Mouse (Mus musculus) frontal cortex, postnatal 10 days (tissue): ENCODE data around the gene Sirpa.

Experiments used
- DNase-seq, 2 experiments: peaks; one replicate each; pipeline ENCODE4 v3.0.0; 2022; ENCODE audit warnings: low spot score in 2 of 2, mixed read lengths in 1 of 2

The Sirpa gene

DNA sequence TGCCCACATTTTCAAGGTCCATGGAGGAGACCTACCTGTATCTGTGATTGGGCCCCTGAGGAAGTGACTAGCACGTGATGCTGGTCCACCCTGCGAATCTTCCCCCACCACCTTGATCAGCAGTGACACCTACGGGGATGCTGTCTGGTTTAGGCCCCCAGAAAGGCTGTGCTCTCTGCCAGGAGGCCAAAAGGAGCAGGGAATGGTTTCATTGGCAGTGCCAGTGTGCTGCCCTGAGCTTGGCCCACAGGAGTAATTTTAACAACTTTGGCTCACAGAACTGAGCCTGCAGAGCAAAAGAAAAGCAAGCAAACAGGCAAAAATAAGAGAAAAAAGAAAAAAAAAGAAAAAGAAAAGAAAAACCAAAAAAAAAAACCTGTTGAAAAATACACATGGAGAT, 13.2 kb downstream of the Sirpa start:
- no peak for DNase-seq

DNA sequence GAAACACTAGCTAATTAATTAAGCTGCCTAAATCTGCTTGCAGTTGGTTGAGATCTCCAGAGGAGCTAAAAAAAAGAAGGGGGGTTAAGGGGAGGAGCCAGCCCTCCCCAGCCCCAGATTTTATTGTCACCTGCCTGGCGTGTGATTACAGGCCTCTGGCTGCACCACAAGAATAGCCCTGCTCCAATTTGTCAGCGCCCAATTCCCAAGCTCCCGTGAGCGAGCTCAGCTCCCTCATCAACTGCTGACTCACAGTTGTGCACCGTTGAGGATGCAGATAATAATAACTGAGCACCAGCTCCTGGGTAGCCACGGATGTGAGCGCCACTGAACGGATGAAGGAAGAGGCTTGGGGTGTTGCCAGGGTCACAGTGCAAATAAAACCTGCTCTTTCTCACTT, 13.6 kb downstream of the Sirpa start:
- DNase-seq, result no peak

DNA sequence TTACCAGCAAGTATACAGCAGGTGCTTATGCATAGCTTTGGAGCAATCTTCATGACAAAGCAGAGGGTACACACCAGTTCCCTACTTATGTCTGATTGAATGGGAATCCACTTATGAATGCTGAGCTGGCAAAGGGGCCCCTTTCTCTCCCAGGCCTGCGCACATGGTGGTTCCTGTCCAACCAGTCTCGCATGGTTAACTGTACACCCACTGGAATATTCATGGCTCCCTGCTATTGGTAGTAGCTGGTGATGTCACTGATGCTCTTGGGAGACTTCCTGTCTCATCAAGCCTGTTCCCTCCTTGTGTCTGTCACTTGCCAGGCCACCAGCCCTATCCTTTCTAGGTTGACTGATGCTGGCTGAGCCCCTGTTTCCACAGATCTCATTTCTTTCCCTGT, 14.3 kb downstream of the Sirpa start:
- no peak for DNase-seq

DNA sequence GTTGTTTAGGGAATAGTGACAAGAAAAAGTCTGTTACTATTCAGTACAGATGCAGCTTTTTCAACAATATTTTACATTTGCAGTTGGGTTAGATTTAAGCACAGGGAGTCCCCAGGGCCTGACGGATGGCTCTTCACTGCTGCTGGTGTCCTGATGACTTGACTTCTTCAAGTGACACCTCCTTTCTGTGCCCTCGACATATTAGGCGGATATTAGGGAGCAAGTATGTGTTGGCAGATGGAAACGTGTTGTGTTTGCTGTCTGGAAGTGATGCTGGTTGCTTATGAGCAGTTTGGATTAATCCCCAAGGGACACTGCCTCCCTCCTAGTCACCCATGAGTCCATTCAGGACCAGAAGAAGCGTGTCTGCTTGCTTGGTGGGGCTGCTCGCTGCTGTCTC, 21.3 kb downstream of the Sirpa start:
- no peak for DNase-seq

DNA sequence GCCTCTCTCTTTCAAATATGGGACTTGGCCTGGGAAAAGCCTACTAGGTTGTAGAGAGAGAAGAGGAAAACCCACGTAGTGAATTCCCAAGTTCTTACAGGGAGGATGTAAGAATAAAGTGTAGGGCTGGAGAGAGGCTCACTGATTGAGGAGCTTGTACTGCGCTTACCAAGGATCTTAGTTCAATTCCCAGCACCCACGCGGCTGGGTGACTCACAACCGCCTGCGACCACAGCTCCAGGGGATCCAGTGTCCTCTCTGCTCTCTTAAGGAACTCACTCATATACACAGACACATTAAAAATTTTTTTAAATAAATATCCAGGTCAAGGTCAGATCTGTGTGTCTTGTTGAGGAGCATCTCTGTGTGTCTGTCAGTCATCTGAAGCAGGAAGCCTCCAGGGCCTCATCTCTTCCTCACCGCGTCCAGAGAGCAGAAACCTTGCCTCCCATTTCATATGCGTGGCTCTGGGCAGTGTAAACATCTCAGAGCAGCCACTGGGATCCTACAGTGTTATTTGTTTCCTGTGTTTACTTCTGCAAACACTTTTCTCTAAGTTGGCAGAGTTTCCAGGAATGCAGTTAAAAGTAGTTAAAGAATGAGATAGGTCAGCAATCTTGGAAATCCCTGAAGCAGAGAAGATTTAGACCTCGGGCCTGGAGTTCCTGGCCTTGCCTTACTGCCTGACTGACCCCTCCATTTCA, 22.0 kb downstream of the Sirpa start:
- no peak for DNase-seq

DNA sequence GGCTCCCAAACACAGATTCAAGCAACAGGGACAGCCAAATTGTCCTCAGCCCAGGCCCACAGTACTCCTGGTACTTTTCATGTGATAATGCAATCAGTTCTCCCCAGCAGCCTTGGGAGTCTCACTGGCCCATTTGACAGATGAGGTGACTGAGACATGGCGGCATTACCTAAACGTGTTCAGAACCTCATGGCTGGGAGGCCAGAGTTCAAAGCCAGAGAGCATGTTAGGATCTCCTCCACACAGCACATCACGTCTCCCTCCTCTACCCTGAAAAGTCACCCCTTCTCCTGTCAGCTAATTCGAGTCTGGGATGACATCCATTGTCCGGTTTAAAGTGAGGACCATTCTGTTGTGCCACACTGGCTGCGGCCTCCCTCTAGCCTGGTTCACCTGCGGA, 27.5 kb downstream of the Sirpa start:
- DNase-seq, result peak in 1 of 2 experiments; percentile 3

DNA sequence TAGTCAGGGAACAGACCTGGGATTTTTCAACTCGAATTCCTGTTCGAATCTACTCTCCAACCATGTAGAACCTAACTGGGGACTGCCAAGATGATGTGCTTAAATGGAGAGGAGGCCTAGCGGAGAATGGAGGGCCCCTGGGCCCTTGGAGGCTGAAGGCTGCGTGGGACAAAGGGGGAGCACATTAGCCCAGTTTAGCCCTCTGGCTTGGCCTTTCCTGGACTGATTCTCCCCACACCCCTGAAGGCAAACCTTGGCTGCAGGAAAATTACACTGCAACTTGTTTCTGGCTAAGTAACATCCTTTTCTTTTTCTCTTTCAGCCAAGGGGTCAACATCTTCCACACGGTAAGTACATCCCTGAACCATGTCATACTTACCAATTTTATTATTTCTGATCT, 28.2 kb downstream of the Sirpa start:
- DNase-seq, result peak in 1 of 2 experiments; percentile 2

DNA sequence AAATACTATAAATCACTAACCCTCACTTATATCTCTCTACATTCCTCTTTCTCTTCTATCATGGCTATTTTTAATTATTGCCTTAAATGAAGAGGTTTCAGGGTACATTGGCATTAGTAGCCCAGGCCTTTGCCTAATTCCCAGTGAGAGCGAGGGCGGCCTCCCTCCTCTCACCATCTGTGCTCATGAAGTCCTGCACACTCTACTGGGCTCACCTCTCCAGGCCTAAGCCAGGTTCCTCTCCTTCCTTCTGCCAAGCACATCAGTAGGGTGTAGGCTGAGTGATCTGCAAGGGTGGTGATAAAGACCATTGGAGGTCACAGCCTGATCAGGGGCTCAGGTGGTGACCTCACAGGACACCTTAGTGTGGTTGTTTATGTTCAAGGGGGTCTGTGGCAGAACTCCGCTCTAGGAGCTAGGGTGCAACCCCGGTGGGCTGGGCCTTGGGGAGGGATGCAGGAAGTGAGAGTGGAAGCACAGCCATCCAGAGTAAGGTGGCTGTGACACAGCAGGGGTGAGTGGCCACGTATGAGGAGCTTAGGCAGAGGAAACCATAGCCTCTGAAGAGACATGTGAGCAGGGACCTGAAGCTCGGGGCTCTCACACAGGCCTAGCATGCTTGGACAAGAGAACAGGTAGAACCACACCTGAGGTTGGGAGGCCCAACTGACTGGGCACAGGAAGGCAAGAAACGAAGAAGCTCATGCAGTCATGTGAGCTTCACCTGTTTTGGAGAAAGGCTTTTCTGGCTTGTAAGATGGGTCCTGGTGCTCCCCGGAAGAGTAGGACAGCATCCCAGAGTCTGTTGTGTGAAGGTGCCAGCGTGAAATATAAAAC, 29.2 kb downstream of the Sirpa start:
- peak; percentile 7 to 9 for DNase-seq

DNA sequence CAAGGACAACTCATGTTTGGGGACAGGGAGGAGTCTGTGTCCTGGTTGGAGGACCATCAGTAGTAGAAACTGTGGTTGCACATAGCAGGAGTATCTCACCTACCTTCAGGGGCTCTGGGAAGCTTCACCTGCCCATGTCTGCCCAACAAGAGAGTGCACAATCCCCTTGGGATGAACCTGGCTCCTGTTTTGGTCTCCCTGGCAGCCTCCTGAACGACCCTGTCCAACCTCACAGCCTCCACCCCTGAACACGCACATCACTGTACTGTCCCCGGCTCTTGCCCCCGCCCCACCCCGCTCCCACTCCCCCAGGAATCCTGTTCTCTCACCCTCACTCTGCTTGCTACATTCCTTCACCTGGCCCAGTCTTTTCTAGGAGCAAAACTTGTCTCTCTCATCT, 30.3 kb downstream of the Sirpa start:
- DNase-seq, result no peak

DNA sequence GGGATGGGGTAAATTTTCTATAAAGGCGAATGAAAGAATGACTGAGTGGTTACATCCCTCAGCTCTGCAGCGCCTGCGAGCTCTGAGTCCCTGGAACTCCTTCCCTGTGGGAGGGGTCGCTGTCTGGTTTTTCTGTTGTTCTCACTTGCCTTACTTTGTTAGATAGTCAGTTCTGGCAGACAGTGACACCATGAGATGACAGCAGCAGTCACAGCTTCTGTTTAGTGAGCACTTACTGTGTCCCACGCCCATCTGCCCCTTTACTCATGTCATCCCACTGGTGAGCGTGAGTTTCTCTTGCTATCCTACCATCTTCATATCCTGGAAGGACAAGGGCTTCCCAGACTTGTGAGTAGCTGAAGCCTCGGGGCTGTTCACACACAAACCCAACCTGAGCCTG, 31.1 kb downstream of the Sirpa start:
- DNase-seq, result peak in 1 of 2 experiments; percentile 15

DNA sequence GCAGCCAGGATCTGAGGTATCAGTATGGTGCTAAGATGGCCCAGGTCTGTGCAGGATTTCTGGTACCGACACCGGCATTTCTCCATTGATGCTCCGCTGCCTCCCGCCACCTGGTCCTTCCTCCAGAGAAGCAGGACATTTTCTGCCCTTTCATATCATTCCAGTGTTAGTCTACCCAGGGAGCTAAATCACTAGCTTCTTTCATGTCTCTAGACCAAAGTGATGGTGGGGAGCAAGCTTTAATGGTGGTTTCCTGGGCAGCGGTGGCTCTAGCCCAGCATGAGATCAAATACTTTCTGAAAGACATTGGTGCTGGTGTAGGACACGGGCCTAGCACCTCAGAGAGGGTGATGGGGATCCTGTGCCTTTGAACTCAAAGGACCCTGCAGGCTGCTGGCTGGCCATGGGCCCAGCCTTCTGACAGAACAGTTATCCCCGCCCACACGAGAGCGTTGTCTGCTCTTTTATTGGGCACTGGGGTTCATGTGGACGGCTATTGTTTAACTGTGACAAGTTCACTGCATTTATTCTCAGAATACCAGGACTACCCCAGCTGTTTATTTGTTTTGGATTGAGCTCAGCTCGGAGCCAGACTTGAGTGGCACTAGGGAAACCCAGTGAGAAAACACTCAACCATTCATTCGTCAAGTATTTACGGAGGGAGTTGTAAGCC, 31.7 kb downstream of the Sirpa start:
- DNase-seq, result peak in 1 of 2 experiments; percentile 30

DNA sequence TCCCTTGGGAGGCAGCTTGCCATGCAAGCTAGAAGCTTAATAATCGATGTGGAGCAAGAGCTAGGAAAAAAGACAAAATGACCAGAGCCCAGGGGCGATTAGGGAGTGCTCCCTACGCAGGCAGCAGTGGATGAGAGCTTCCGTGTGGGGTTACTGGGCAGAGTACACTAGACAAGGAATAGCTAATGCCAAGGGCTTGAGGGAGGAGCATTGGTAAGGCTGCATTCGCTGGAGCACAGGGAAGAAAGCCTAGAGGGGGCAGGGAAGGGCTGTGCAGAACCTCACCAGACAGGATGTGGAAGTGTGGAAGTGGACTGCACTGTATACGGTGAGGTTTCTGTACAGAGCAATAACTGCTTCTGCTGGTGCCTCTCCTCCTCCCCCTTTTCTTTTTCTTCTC, 32.3 kb downstream of the Sirpa start:
- DNase-seq, result peak in 1 of 2 experiments; percentile 9

DNA sequence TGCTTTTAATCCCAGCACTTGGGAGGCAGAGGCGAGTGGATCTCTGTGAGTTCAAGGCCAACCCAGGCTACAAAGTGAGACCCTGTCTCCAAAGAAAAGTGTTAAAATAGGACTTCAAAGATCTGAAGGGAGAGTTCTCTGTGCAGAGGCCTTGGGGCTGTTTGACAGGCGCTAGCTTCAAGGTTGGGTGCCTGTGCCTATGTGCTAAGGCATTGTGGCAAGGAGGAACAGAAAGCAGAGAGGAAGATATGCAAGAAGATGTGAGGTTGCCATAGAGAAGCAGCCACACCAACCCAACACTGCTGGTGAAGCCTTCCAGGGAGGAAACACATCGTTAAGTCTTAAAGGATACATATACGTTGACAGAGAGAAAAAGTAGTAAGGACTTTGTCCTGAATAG, 33.2 kb downstream of the Sirpa start:
- DNase-seq, result no peak

DNA sequence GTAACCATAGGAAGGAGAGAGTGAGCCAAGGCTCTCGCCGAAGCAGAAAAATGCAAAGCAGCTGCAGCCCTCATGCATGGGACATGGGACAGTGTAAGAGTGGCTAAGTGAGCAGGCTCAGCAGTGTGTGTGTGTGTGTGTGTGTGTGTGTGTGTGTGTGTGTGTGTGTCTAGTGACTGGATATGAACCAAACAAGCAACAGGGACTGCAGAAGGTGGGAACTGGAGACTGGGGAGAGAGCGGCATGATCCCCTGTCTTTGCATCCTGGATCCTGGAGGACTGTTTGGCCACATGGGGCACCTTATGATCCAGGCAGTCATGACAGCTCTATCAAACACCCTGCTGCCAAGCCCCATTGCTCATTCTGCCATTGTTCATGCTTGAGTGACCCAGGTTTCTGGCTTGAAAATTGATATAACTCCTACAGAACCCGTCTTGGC, 34.0 kb downstream of the Sirpa start:
- DNase-seq, result peak in 1 of 2 experiments; percentile 7

DNA sequence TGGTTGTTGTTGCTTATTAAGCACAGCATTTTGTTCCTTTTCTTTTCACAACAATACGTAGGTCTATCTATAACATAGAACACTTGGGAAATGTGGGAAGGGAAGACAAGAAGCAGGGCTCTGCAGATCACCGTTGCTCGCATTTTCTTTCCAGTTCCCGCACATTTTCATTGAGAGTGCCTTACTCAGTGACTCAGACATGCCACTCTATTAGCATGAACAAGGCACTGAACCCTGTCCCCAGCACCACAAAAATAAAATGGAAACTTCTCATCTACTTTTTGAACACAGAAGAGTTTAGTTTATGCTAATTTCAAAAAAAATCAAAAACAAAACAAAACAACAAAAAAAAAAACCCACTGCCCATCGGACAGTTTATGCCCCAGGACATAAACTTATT, 34.5 kb downstream of the Sirpa start:
- DNase-seq, result no peak

DNA sequence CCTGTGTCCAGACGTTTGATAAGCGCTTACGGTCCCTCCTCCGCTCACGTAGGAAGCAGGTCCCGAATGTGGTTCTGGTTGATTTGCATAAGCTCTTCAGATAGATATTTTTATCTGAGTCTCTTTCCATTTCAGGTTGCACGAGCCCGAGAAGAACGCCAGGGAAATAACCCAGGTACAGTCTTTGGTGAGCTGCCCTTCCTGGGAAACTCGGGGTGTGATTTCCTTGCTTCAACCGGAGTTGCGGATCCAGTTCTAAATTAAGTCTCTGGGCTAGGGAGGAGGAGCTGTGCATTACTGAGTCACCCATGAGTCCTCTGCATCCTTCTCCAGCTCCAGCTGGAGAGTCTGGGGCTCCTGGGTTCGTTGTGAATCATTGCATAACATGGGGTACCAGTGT, 35.2 kb downstream of the Sirpa start:
- no peak for DNase-seq

DNA sequence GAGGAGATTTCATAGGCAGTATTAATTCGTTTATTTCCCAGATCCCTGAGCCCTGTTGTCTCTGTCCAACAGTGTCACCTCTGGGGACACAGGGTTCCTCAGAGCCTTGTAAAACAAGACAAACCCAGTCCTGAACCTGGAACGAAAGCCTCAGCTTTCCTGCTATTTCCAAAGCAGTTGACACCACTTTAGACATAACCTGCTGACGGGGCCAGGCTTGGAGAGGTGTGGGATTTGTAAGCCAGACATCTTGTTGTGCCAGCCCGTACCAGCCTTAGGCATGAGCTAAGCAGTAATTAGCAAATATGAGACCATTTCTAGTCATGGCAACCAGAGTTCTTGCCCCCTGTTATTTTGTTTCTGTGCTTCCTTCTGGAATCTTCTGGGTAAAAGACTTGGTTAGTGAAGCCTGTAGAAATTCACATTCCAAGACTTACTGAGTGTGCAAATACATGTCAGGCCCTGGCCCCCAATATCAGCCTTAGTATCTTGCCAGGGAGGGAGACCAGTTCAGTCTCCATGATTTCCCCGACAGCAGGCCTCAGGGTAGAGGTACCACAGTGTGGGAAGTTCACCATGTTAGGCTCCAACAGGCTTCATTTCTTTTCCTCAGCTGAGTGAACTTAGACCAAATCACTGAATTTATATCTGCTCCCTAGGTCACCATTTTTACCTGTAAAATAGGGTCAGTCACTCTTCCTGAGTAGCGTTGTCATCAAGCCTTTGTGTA, 36.0 kb downstream of the Sirpa start:
- no peak for DNase-seq

DNA sequence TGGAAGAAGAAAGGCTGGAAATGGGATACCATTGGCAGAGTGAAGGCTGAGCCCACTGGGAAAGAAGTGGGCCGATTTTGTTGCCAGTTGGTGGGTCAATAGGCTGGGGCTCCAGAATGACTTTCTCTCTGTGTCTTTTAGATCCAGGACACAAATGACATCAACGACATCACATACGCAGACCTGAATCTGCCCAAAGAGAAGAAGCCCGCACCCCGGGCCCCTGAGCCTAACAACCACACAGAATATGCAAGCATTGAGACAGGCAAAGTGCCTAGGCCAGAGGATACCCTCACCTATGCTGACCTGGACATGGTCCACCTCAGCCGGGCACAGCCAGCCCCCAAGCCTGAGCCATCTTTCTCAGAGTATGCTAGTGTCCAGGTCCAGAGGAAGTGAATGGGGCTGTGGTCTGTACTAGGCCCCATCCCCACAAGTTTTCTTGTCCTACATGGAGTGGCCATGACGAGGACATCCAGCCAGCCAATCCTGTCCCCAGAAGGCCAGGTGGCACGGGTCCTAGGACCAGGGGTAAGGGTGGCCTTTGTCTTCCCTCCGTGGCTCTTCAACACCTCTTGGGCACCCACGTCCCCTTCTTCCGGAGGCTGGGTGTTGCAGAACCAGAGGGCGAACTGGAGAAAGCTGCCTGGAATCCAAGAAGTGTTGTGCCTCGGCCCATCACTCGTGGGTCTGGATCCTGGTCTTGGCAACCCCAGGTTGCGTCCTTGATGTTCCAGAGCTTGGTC, 37.3 kb downstream of the Sirpa start:
- no peak for DNase-seq

DNA sequence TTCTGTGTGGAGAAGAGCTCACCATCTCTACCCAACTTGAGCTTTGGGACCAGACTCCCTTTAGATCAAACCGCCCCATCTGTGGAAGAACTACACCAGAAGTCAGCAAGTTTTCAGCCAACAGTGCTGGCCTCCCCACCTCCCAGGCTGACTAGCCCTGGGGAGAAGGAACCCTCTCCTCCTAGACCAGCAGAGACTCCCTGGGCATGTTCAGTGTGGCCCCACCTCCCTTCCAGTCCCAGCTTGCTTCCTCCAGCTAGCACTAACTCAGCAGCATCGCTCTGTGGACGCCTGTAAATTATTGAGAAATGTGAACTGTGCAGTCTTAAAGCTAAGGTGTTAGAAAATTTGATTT, 37.9 kb downstream of the Sirpa start:
- DNase-seq, result no peak

DNA sequence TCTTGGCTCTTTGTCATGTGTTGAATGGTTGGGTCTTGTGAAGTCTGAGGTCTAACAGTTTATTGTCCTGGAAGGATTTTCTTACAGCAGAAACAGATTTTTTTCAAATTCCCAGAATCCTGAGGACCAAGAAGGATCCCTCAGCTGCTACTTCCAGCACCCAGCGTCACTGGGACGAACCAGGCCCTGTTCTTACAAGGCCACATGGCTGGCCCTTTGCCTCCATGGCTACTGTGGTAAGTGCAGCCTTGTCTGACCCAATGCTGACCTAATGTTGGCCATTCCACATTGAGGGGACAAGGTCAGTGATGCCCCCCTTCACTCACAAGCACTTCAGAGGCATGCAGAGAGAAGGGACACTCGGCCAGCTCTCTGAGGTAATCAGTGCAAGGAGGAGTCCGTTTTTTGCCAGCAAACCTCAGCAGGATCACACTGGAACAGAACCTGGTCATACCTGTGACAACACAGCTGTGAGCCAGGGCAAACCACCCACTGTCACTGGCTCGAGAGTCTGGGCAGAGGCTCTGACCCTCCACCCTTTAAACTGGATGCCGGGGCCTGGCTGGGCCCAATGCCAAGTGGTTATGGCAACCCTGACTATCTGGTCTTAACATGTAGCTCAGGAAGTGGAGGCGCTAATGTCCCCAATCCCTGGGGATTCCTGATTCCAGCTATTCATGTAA, 38.5 kb downstream of the Sirpa start:
- no peak for DNase-seq

DNA sequence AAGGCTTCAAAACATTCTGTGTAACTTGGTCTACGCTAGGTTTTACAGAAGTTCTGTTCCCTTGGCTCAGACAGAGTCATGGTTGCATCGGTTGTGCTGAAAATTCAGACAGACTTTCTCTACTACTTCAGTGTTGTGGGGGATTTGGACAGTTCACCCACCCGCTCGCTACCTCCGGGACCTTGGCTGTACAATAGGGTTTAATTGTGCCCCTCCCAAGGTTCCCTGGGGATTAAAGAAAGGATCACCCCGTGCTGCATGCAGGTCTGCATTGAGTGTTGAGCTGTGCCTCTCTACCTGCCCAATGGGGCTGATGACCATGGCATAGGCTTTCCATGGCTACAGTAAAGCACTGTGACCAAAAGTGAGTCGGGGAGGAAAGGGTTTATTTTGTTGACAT, 39.7 kb downstream of the Sirpa start:
- DNase-seq, result no peak
